Mouse (Mus musculus) layer of hippocampus, postnatal 36 days (tissue): ENCODE measurements at regions not wholly inside any gene's neighbourhood (a gene's known extent, or its start where the extent isn't known, plus 50 kb on each side); places are given as distances from the start of the nearest gene placed in this dataset.

Source experiments
- DNase-seq, 2 experiments: peaks; one replicate each; pipeline ENCODE4 v3.0.0; 2022

DNA sequence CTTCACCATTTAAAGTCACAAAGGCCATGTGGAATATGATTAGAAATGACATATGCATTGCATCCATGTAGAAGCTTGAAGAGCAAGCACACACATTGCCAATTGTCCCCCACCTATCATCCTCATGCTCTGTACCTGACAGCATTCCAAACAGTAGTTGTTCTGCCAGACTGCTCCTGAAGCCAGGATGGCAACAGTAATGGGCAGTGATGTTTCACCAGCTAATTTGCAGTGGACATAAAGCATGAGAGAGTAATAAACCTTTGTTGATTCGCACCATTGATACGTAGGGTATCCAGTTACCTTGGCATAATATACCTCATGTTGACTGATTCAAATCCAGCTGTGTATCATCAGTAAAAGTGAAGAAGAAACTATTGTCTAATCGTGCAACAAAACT lies 606.5 kb upstream of the Celf2 start:
- DNase-seq = no peak

DNA sequence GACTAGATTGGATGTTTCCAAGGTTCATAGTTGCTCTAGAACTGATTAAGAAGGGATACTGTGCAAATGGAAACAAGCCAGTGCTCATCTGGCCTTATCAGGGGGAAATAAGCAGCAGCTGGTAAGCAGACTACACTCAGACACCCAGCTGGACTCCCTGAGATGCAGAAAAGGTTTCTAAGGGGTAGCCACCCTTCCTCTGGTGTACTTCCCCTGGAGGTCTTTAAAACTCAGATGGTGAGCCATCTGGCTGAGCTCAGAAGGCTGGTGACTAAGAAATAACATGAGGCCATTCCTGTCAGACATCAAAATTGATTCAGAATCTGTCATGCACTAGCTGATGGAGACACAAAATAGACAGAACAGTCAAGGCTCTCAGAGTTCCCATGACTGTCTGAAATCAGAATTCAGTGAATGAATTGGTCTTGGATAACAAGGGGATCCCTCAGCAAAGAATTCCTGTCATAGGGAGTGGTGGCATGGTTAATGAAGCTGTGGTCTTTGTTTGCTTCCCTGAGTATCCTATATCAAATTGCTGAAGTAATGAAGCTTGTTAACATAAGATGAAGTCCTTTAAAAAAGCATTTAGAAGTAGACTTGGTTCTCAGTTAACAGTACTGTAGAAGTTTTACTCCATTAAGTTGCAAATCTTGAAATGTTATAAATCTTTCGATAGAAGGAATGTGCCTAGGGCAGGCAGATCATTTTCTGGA lies 603.2 kb upstream of the Celf2 start:
- DNase-seq = peak; percentile 21 to 24

DNA sequence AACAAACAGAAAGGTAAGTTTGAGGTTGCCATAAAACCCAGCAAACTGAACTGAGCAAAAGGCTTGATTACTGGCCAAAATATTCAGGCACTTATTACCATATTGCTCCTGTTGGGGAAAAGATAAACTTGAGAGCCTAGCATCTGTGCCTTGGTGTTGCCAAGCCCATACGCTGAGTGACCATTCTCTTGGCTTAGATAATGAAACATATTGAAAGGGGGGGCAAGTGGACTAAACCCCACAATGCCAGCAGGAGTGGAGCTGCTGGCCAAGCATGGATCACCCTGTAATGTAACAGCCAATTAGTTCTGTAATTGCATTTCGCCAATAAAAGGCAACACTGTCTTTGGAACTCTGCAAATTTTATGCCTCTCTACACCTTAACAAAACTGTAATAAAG lies 584.8 kb upstream of the Celf2 start:
- peak in 1 of 2 experiments; percentile 6 for DNase-seq

DNA sequence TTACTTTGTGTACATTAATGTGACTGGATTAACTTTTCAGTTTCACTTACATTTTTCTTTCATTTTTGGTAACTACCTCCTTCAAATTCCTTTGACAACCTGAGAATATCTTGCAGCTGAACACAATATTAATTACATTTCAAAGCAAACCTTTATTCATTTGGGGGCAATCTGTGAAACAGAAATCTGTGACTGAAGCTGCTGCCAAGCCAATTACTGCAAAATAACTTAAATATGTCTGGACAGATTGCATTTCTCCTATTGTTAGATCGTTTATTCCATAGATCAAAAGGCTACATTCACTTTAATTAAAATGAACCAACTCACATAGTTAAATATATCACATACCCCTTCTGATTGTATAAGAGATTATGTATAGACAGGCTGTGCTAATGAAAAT lies 558.5 kb upstream of the Celf2 start:
- no peak for DNase-seq

DNA sequence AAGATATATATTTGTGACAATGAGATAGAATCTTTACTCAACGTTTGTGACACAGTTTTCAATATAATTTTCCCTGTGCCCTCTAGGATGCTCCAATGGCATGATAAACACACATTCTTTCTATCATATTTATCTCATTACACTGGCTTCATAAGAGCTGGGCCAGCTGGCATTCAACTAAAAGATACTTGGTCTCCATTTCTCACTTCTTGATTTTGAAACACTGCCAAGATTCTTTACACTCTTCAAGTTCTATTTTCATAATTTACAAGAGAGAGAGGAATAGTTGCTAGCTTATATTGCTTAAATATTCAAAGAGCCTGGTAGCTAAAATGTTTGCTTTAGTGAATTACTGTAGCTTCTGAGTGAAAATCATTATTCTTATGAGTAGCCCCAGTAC lies 552.3 kb upstream of the Celf2 start:
- no peak for DNase-seq

DNA sequence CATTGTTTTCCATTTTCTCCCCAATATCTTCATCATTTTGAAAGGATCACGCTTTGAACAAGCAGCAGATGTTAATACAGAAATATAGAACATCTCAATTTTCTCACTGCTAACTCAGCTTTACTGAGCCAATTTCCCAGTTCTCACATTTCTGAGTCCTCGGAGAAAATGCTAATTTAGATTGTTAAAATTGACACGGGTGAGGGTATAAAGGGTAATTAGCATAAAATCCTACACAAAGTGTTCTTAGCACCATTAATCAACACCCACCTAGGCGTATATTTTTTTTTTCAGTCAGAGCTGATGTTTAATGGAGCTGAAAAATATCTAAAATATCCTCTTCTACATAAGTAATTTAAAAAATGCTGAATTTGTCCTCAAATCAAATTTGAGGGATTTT lies 519.8 kb upstream of the Celf2 start:
- no peak for DNase-seq

DNA sequence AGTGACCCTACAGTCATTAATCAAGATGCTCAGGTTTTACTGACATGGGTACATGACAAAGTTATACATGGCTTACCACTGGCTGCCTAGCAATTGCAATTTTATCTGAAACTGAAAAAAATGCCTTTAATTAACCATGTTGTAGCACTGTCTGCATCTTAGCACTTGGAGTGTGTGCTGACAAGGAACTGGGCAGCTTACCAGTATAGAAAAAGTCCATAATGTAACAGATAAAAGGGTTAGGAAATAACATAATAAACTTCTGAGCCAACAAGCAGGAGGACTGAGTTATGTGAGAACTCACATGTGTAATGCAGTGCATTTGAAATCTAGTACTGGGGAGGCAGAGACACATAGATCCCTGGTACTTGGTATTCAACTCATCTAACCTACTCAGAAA lies 518.2 kb upstream of the Celf2 start:
- DNase-seq = no peak

DNA sequence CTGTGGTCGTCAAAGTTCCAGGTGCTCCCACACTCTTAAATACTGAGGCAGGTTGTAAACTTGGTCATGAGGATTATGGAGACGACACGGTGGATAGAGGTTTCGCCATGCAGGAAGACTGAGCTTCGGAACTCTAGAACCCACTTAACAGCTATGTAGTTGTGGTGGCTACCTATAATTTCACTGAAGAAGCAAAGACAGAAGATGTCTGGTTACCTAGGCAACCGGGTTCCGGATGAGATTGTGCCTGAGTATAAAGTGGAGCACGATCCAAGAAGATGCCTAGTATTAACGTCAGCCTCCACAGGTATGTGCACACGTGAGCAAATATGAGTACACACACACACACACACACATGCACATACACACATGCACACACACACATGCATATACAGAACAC lies 517.3 kb upstream of the Celf2 start:
- no peak for DNase-seq

DNA sequence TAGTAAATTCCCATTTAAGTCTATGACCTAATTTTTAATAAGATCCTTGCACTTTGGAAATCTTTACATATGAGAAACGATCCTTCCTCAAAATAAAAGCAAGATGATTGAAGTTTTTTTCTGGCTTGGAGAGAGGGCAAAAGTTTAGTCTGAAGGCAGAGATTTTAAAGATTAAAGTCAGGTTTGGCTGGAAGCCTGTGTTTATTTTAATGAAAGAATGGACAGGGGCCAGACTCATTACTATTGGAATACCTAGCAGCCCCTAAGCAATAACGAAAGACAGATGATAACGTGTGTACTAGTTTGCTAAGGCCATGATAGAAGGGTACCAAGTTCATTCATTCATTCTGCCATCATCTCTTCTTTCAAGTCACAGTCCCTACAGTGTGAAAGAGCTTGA lies 513.3 kb upstream of the Celf2 start:
- DNase-seq = no peak

DNA sequence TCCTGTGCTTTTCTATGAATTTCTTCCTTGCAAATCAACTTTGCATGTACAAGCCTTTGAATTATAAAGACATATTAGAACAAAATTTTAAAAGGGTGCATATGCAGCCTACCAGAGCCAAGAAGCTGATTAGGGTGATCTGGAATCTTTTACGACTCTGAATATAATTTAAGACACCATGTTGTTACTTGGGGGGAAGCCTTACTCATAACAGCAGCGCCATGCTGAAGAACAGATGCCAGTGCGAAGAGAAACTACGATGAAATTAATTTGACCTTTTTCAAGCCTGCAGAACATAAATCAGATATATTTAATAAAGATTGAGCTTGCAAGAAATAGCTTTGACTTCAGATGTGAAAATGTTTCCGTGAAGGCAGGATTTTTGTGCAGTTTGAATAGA lies 512.7 kb upstream of the Celf2 start:
- peak in 1 of 2 experiments; percentile 17 for DNase-seq

DNA sequence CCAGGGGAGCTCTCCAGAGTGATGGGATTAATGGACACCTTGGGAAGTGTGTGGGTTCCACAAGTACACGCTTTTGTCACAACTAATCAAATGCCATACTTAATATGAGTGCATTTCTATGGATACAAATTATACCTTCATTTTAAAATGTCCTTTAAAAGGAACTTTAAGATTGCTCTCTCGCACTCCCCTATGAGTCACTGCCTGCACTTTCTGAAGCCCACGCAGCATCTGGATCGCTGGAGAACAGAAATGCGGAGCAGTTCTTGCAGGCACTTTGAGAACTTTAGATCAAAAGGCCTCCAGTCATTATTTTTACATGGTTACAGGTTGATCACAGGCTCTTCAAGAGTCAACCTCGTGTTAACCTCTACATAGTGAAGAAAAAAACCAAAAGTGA lies 503.5 kb upstream of the Celf2 start:
- DNase-seq = peak; percentile 10 to 26

DNA sequence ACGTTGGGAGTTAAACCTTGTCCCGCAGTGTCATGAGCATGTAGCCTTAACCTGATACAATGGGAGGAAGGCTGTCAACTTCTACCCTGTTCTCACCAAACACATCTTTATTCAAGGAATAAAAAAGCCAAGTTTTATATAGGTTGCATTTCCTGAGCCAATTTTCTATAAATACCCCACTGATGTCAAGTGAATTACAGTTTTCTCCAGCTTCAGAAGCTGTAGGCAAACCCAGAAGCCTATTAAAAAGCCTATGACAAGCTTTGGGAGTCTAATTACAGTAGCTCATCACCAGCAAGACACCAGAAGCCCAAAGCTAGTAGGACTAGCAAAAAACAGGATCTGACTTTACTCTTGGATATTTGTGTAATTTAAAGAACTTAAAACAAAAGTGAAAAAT lies 490.1 kb upstream of the Celf2 start:
- DNase-seq = no peak

DNA sequence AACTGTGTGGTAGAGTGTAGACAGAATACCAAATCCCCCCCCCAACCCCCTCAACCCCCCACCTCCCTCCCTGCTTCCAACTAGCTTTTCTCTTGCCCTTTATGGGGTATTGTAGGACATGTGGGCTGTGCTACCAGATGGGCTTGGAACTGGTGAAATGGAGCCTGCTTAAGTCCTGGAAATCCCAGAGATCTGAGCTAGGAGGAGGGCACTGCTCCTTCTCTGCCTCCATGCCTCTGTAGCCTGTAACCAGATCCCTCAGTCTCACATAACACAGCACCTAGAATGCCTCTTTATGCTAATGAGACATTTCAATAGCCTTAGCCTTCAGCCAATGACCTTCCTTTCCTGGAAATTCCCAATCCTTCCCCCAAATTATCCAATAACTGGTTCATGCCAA lies 465.1 kb upstream of the Celf2 start:
- no peak for DNase-seq

DNA sequence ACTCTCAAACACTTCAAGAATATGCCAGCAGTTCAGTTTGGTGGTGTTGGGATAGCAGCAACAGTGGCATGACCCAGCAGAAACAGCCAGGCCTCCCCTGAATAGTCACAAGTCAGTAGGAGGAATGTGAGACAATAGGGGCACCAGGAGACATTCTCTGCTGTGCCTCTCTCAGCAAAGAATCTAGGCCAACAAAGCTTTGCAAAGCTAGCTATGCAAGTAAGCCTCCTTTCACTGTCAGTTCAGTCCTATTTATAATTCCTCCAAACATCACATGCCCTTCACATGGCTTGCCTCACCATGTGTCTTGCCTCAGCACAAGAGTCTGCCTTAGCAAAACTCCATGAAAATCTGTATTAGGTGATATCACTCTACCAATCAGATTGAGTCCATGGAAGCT lies 454.1 kb upstream of the Celf2 start:
- DNase-seq = no peak

DNA sequence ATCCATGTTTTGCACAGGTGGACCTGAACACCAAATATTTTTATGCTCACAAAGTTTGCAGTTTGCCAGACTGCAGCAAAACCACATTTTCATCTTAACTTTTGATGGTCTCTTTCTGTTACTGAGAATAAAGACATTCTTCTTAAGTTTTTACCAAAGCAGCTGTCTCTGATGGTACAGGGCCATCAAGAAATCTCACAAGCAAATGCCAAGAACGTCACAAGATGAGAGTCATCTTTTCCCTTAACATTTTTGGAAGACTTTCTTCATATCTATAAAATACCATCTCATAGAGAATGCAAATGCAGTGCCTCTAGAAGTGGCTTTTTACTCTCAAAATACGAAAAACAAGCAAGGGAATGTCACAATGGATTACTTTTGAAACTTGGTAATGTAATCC lies 444.8 kb upstream of the Celf2 start:
- DNase-seq = no peak

DNA sequence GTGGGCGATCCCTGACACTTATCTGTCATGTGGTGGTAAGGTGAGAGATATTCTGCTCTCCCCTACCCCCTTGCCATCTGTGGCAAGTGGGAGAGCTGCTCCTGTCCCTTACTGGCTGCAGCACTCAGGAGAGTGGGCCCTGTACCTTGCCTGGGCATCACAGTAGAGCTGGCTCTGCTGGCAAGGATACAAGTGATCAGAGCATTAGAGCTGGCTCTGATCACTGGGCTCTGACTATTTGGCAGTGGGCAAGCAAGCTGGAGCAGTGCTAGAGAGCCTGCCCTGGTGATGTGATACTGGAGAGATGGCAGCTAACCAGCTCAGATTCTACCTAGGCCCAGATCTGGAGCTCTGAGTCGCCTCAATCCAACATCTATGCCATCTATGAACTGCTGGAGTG lies 443.5 kb upstream of the Celf2 start:
- DNase-seq = no peak

DNA sequence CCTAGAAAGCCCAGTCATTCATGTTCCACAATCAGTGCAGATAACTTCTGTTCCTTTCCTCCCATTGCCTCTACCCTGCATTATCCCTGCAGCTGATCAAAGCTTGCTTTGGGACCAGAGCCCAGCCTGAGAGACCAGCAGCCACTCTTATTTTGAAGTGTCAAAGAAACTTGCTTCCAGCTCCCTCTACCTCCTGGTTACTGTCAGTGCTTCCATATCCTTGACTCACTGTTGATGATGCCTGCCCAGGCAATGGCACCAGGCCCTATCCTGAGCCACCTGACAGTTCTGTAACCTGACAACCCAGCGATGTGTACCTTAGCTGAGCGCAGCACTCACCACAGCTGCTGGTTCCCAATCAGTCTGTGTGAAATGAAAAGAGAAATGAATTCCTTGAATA lies 435.6 kb upstream of the Celf2 start:
- DNase-seq = peak in 1 of 2 experiments; percentile 5

DNA sequence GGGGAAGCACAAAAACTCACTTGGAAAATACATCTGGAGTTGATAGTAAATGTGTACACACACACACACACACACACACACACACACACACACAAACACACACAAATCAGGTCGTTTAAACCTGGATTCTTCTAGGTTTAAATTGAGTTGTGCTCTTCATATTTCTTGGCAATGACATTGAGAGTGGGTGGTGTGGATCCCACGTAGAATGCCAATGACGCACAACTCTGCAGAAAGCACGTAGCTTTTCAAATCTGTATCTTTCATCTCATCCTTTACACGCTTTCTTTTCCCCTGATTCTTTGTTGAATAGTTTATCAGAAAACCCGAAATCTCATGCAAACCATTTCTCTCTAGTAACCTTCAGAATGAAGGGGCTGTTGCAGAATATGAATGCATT lies 424.3 kb upstream of the Celf2 start:
- DNase-seq = no peak

DNA sequence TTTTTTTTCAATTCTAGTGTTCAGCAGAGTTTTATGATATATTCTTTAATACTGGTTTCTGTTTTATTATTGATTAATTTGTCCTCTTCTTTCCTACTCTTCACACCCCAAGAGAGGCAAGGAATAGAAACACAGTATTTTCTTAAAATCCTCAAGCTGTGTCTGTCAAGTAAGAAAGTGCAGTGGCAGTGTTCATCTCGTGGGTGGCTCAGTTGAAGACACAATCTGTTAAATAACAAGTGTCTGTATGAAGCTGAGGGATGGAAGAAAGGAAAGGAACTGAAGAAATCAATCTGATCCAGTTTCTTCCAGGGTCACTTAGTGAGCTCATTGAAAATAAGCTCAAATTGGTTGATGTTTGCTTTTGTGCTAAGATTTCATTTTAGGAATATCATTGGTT lies 396.9 kb upstream of the Celf2 start:
- DNase-seq = peak in 1 of 2 experiments; percentile 4

DNA sequence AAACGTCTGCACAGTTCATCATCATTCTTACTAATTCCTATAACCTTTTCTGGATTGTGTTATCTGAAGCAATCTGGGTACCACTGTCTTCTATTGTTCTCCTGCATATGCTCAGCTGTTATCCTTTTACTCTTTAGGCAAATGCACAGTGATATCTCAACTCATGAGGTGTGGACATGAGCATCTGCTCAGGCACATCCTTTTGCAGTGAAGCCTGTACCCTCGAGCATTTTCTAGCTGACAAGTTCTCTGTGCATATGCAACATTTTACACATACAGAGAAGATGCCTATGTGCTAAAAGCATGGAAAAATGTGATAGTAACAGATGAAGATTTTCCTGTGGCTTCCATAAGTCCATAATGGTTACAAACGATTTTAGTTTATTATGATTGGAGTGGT lies 384.4 kb upstream of the Celf2 start:
- no peak for DNase-seq
